Mouse (Mus musculus): ENCODE measurements around the gene Mfsd2b.

GRCm38 (mm10) chr12:4873531-4873930 lies 628 bp downstream of the Mfsd2b start:
- TF ChIP-seq GATA1 (IDR thresholded peaks at IDR 0.05; ENCODE audit: borderline replicate concordance, low read length) (no peak), FLI1 (IDR thresholded peaks at IDR 0.05; ENCODE audit: low read length) (no peak)
